Mouse (Mus musculus) right cerebral cortex, postnatal 4 days (tissue): Measurements from ENCODE around the gene Gpr182.
"Not testable (repeated sequence)": the region's sequence is repeated elsewhere in the genome, so short reads cannot be mapped to it uniquely, and the experiment has no call there.

Experiments used
- DNase-seq: peaks from one replicate; pipeline ENCODE4 v3.0.0-alpha.2; 2022

The Gpr182 gene

GRCm38 (mm10) chr10:127751548-127751947 is at the start of gene Gpr182:
TSS of gene Gpr182 (minus strand) at chr10:127751732.
- no peak for DNase-seq

- no peak for DNase-seq
Measured at GRCm38 (mm10) chr10:127800891-127801290, 49.4 kb upstream of the Gpr182 start, which contains the start of gene Rdh16. TSS of gene Rdh16 (plus strand) at chr10:127801152.

GRCm38 (mm10) chr10:127799295-127799694 is 47.8 kb upstream of the Gpr182 start:
- DNase-seq: no peak

- DNase-seq: not testable (repeated sequence)
Measured at GRCm38 (mm10) chr10:127785411-127785810, 33.9 kb upstream of the Gpr182 start.

- not testable (repeated sequence) for DNase-seq
Measured at GRCm38 (mm10) chr10:127782321-127782720, 30.8 kb upstream of the Gpr182 start.

- DNase-seq: no peak
Measured at GRCm38 (mm10) chr10:127776011-127776410, 24.5 kb upstream of the Gpr182 start, which contains the start of gene Rdh9. TSS of gene Rdh9 (plus strand) at chr10:127776386.

GRCm38 (mm10) chr10:127766564-127766963 is 15.0 kb upstream of the Gpr182 start:
- DNase-seq: no peak

- no peak for DNase-seq
Measured at GRCm38 (mm10) chr10:127763914-127764680, 12.6 kb upstream of the Gpr182 start.

- DNase-seq: not testable (repeated sequence)
Measured at GRCm38 (mm10) chr10:127762926-127763325, 11.4 kb upstream of the Gpr182 start.

- DNase-seq: no peak
Measured at GRCm38 (mm10) chr10:127759181-127760110, 7.9 kb upstream of the Gpr182 start, which contains the start of the genes Rdh1 and Rdh16f1. TSS of gene Rdh1 (plus strand) at chr10:127759721. TSS of gene Rdh16f1 (plus strand) at chr10:127759787.

- no peak for DNase-seq
Measured at GRCm38 (mm10) chr10:127755770-127756468, 4.4 kb upstream of the Gpr182 start.

- DNase-seq: no peak
Measured at GRCm38 (mm10) chr10:127755246-127755645, 3.7 kb upstream of the Gpr182 start.

- no peak for DNase-seq
Measured at GRCm38 (mm10) chr10:127754566-127755166, 3.1 kb upstream of the Gpr182 start.

GRCm38 (mm10) chr10:127750136-127750777 is 1.3 kb downstream of the Gpr182 start:
- DNase-seq: no peak

- DNase-seq: no peak
Measured at GRCm38 (mm10) chr10:127748847-127749612, 2.5 kb downstream of the Gpr182 start.

GRCm38 (mm10) chr10:127747254-127747653 is 4.3 kb downstream of the Gpr182 start:
- DNase-seq: no peak

- no peak for DNase-seq
Measured at GRCm38 (mm10) chr10:127745886-127746285, 5.6 kb downstream of the Gpr182 start.

- DNase-seq: peak; percentile 64
Measured at GRCm38 (mm10) chr10:127744661-127745060, 6.9 kb downstream of the Gpr182 start.

GRCm38 (mm10) chr10:127739661-127740161 is 11.8 kb downstream of the Gpr182 start:
- DNase-seq: peak; percentile 38

- peak; percentile 83 for DNase-seq
Measured at GRCm38 (mm10) chr10:127739083-127739660, 12.4 kb downstream of the Gpr182 start, which contains the start of gene Zbtb39. TSS of gene Zbtb39 (plus strand) at chr10:127739538.
